Mouse (Mus musculus): ENCODE measurements around the gene Olfr448. TPM values are rescaled to one million over a fixed set of nuclear protein-coding genes. Genes with fewer than 3 reads are reported as not detected.

Gene Olfr448
- not detected for total RNA-seq (2023)

DNA sequence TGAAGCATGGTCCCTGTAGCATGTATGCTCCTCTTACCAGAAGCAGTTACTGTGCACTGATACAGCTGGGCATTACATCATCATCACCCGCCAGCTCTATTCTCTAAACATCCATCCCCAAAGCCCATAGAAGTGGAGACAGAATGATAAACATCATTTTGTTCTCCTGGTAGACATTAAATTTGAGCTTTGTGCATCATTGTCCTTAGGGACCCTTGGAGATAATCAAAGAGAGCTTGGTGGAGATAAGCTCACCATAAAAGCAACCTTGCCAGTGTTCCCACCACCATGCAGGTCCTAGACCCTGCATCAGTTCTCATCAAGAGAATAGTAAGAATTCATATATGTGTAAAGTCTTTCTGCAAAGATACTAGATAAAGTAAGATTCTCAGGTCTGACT lies at the start of gene Olfr448:
Gene Olfr448 (plus strand): TSS at position 301 of the 400 bp plus-strand sequence.

DNA sequence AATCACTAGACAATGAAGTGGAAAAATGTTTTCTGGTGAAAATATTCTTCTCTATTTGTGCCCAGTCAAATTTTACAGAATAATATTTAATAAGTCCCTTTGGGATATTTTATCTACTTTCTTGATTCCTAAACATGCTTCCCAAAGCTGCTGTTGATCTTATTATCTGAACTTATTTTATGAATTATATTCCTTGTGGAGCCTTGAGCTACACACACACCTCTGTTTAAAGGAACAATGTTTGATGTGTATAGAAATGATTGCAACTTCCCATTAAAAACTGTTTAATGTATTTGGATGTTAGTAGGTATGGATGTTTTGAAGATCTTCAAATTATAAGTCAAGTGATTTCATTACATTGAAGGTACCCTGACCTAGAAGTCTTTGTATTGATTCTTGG lies 18.3 kb downstream of the Olfr448 start, which contains the start of gene Olfr447:
Gene Olfr447 (plus strand): TSS at position 301 of the 400 bp plus-strand sequence.

DNA sequence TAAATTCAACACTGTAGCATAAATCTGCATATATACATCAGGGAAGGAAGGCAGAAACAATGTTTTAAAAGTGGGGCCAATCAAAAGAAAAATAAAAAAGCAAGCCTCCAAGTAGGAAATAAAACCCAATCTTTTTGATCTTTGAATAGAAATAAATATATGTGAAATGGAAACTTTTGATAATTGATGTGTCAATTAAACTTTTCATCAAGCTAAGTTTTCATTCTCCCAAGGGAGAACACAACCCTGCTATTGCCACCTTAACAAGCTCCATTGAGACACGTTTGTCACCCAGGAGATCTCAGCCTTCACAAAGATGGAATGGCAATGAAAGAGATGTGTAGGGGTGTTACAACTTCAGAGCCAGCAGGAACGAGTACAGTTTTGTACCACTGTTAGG lies 30.8 kb downstream of the Olfr448 start, which contains the start of gene Olfr446:
Gene Olfr446 (plus strand): TSS at position 301 of the 400 bp plus-strand sequence.

Other genes starting within 250 kb of the Olfr448 start
- gene Tcaf2, start 245.2 kb upstream of the Olfr448 start, total RNA-seq (2023), result not detected
- under 1 TPM in 1 of 2 experiments, not detected in 1; 0.18 TPM for gene Tcaf1, start 180.4 kb upstream of the Olfr448 start, total RNA-seq (2023)
- gene Olfr453, start 151.1 kb upstream of the Olfr448 start, total RNA-seq (2023), result not detected
- gene Olfr38, start 134.0 kb upstream of the Olfr448 start, total RNA-seq (2023), result not detected
- not detected for gene Olfr452, start 105.3 kb upstream of the Olfr448 start, total RNA-seq (2023)
- not detected for gene Olfr450, start 78.5 kb upstream of the Olfr448 start, total RNA-seq (2023)
- gene Olfr449, start 56.1 kb upstream of the Olfr448 start, total RNA-seq (2023), result not detected
- gene Olfr447, start 18.4 kb downstream of the Olfr448 start, total RNA-seq (2023), result not detected
- gene Olfr446, start 30.9 kb downstream of the Olfr448 start, total RNA-seq (2023), result not detected
- not detected for gene Olfr444, start 58.6 kb downstream of the Olfr448 start, total RNA-seq (2023)
- gene Olfr441, start 215.9 kb downstream of the Olfr448 start, total RNA-seq (2023), result not detected